Mouse (Mus musculus): ENCODE results near the gene Cotl1. TPM values are rescaled to one million over a fixed set of nuclear protein-coding genes. Genes with fewer than 3 reads are reported as not detected.

Cotl1 gene
- polyA plus RNA-seq, 1 experiment, result 81.5 TPM

GRCm38 (mm10) chr8:119817446-119817845, 22.9 kb downstream of the Cotl1 start:
- DNase-seq (ENCODE audit: low read depth), result no peak

GRCm38 (mm10) chr8:119816219-119816618, 24.1 kb downstream of the Cotl1 start:
- no peak for DNase-seq (ENCODE audit: low read depth)

- no peak for DNase-seq (ENCODE audit: low read depth)
Measured at GRCm38 (mm10) chr8:119812650-119813431, 27.5 kb downstream of the Cotl1 start.

GRCm38 (mm10) chr8:119811925-119812324, 28.4 kb downstream of the Cotl1 start:
- no peak for DNase-seq (ENCODE audit: low read depth)

- DNase-seq (ENCODE audit: low read depth), result no peak
Measured at GRCm38 (mm10) chr8:119810953-119811499, 29.3 kb downstream of the Cotl1 start.

GRCm38 (mm10) chr8:119810127-119810868, 30.0 kb downstream of the Cotl1 start:
- no peak for DNase-seq (ENCODE audit: low read depth)

- DNase-seq (ENCODE audit: low read depth), result no peak
Measured at GRCm38 (mm10) chr8:119809620-119810019, 30.7 kb downstream of the Cotl1 start.

GRCm38 (mm10) chr8:119807687-119808086, 32.7 kb downstream of the Cotl1 start:
- DNase-seq (ENCODE audit: low read depth), result no peak

- DNase-seq (ENCODE audit: low read depth), result no peak
Measured at GRCm38 (mm10) chr8:119806422-119807263, 33.7 kb downstream of the Cotl1 start.

- DNase-seq (ENCODE audit: low read depth), result no peak
Measured at GRCm38 (mm10) chr8:119805275-119805674, 35.1 kb downstream of the Cotl1 start.

GRCm38 (mm10) chr8:119802592-119802991, 37.8 kb downstream of the Cotl1 start:
- no peak for DNase-seq (ENCODE audit: low read depth)

- DNase-seq (ENCODE audit: low read depth), result no peak
Measured at GRCm38 (mm10) chr8:119801168-119801567, 39.2 kb downstream of the Cotl1 start.

GRCm38 (mm10) chr8:119798965-119799264, 41.4 kb downstream of the Cotl1 start:
- no peak for DNase-seq (ENCODE audit: low read depth)

GRCm38 (mm10) chr8:119798170-119798964, 42.0 kb downstream of the Cotl1 start:
- no peak for DNase-seq (ENCODE audit: low read depth)

- DNase-seq (ENCODE audit: low read depth), result no peak
Measured at GRCm38 (mm10) chr8:119795651-119796050, 44.7 kb downstream of the Cotl1 start.

GRCm38 (mm10) chr8:119794689-119795088, 45.7 kb downstream of the Cotl1 start:
- no peak for DNase-seq (ENCODE audit: low read depth)

- no peak for DNase-seq (ENCODE audit: low read depth)
Measured at GRCm38 (mm10) chr8:119791804-119792704, 48.3 kb downstream of the Cotl1 start.

GRCm38 (mm10) chr8:119789581-119789980, 50.8 kb downstream of the Cotl1 start:
- DNase-seq (ENCODE audit: low read depth), result no peak

GRCm38 (mm10) chr8:119788607-119789381, 51.5 kb downstream of the Cotl1 start:
- no peak for DNase-seq (ENCODE audit: low read depth)
